Mouse (Mus musculus): ENCODE measurements around the gene Procr.

DNA sequence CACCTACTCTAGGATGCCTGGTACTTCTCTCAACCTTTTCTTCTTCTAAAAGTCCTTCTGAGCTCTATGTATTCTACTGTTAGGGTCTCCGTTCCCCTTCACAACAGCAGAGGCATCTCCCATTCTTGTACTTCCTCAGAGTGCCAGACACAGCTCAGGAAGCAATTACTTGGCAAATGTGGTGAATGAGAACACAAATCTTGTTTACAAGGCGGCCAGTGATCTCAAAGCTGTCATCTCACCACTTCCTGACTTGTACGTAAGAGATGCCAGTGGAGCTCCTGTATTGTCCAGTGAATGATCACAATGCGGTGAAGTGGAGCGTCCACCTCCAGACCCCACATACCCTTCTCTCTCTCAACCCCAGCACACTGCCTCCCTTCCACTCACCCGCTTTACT is 26.4 kb upstream of the Procr start:
- no peak for TF ChIP-seq CHD2 (IDR thresholded peaks at IDR 0.05; ENCODE audit: low read depth, low read length)
- no peak for TF ChIP-seq ZNF384 (IDR thresholded peaks at IDR 0.05; ENCODE audit: low read depth, low read length)
- TF ChIP-seq HCFC1 (IDR thresholded peaks at IDR 0.05; ENCODE audit: borderline replicate concordance, insufficient read depth, low read length): no peak
- TF ChIP-seq MAFK (IDR thresholded peaks at IDR 0.05; ENCODE audit: insufficient read depth, low read depth, low read length): no peak
